In genomic region chr14:119965842-119966483, GRCm38 (mm10) we compare ENCODE assay signal across 9 mouse cellular contexts.
A peak's percentile ranks its signal among the peaks of the same experiment; 100 is the strongest.
DNase-seq lines count a peak whose midpoint lies in the region; ATAC-seq and TF ChIP-seq lines count a peak whose summit lies in the region.
"Had no signal": no experiment of that assay in that cellular context is flagged by ENCODE, and none has a peak within 500 bp of the region (broad histone marks: within the 10 kb centered on the region; RNA-seq: fewer than 3 reads in every experiment).

No protein-coding gene starts in this region.

- no peaks in the 10 kb centered on the region for H3K9me3 ChIP-seq in forebrain, postnatal 0 days (ENCODE audit: low read length)

- H3K4me2 ChIP-seq in forebrain, postnatal 0 days (ENCODE audit: low read depth): no peak overlapping the region

- ATAC-seq in frontal cortex, adult (ENCODE audit: low TSS enrichment): peak; percentile 38; the same call in 1 of the 2 replicates
- peak; percentile 77 for ATAC-seq in forebrain, postnatal 0 days

- 46% methylated on average over 11 of the region's 11 CpGs for WGBS in forebrain, postnatal 0 days

- H3K9ac ChIP-seq in forebrain, postnatal 0 days: no peak overlapping the region

- H3K4me1 ChIP-seq in forebrain, postnatal 0 days (ENCODE audit: insufficient read depth): peaks cover 3% of the 10 kb centered on the region; the same call in 1 of the 2 replicates

- no peaks in the 10 kb centered on the region for H3K27me3 ChIP-seq in forebrain, postnatal 0 days (ENCODE audit: insufficient read depth, low read length)

- no peak overlapping the region for H3K4me3 ChIP-seq in forebrain, postnatal 0 days (ENCODE audit: low read depth, low read length)

- no peak for DNase-seq in frontal cortex, postnatal 14 days (ENCODE audit: low spot score in 2 of 2)
- DNase-seq in lung, postnatal 10 days: peak; percentile 57
- no peak for DNase-seq in lung, postnatal 25 days (ENCODE audit: low spot score)
- peak; percentile 66 for DNase-seq in forebrain, postnatal 0 days
- DNase-seq in ovary, postnatal 36 days (ENCODE audit: low spot score): peak; percentile 27
- no peak for DNase-seq in thymus, postnatal 14 days
- no peak for DNase-seq in c-Kit-positive CD71-positive TER-119-positive erythroid progenitor cells, embryonic 14.5 days (ENCODE audit: low spot score)

- no peaks in the 10 kb centered on the region for H3K36me3 ChIP-seq in forebrain, postnatal 0 days (ENCODE audit: insufficient read depth)

- TF ChIP-seq CTCF in forebrain, postnatal 0 days (IDR thresholded peaks at IDR 0.05; ENCODE audit: low read depth): no peak

- no peak overlapping the region for H3K27ac ChIP-seq in forebrain, postnatal 0 days (ENCODE audit: low read depth, low read length)
- H3K27ac ChIP-seq: macrophage had no signal

Comparison
In these comparisons a context has a peak if more than half of its experiments do, and no peak if none do; other contexts are left out.
1. DNase-seq: peak in lung, postnatal 10 days (single experiment), forebrain, postnatal 0 days (single experiment) and ovary, postnatal 36 days (single experiment); none in frontal cortex, postnatal 14 days (0 of 2), lung, postnatal 25 days (single experiment), thymus, postnatal 14 days (single experiment) and c-Kit-positive CD71-positive TER-119-positive erythroid progenitor cells, embryonic 14.5 days (single experiment).